Mouse (Mus musculus) R1 (cell line): ENCODE data around the gene Mfsd4a.

Experiments
- DNase-seq: peaks from one replicate; pipeline ENCODE4 v3.0.0-alpha.2; 2018; ENCODE audit warnings: low read depth, low spot score

Gene Mfsd4a

DNA sequence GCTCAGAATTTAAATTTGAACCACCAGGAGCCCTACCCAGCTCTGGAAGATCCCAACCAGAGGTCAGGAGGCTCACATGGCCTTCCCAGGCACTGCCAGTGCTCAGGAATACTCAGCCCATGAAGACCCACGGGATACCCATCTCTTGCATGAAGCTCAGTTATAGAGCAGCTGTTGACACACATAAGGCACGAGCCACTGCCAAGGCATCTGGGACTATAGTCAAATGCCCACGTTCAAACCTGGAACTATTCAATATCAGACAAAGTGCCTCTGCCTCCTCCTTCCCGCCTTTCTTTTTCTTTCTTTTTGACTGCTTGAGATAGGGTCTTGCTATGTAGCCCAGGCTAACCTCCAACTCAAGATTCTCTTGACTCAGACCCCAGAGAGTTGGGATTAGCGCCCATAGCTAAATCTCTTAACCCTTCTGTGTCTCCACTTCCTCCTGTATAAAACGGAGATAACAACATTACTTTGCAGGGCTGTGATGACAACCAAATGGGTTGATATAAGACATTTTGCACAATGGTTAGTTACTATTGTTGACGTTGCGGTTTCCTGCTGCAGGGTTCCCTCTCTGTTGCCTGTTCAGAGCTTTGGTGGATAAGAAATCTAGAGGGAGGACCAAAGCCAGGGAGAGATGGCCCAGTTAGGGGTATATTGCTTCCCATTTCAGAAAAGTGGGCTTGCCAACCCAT lies 2.2 kb downstream of the Mfsd4a start:
- DNase-seq = no peak

GRCm38 (mm10) chr1:132065001-132065400 lies 2.9 kb downstream of the Mfsd4a start:
- no peak for DNase-seq

DNA sequence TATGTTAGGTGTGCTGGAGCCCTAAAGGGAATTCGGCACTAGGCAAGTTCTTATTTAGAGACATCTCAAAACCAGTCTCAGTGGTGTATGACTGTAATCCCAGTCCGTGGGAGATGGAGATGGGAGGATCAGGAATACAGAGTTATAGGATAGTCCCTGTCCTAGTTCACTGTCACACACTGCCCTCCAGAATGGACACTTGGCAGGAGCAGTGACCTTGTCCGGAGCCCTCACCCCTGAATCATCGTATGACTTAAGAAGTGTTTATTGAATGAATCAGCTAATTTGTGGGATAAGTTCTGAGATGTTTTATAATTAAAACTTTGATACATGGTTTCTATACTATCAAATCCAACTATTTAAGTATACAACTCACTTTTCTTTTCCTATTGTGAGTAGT lies 4.8 kb downstream of the Mfsd4a start:
- no peak for DNase-seq

- DNase-seq = no peak
Observed at GRCm38 (mm10) chr1:132061750-132062541, 5.9 kb downstream of the Mfsd4a start.

DNA sequence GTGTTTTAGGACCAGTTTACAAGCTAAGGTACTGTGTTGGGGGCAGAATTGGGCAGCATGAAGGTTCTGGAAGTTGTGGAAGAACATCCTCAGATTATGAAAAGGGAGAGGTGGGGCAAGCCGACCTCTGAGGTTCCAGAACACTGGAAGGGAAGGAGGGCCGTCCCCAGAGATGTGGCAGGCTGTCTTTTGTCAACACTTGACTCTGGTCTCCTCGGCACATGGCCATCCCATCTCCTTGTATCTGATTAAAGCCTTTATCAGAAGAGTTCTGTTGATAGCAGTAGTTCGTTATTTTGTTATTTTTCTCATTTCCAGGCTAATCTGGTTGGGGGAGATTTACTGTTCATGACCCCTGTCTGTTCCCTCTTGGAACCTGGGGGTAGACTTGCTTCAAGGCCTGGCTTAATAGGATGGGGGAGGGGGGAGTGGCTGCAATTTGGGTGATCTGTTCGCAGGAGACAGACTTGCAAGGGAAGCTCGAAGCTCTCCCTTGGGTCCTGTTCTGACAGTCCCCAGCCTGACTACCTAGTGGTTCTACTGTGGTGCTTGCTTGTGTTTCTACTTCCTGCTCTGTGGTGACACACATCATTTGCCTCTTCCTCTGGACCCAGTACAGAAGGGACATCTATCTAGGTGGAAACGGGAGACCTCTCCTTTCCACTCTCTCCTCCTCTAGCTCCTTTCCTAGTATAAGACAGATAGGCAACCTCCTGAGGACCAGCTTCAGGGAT lies 7.7 kb downstream of the Mfsd4a start:
- no peak for DNase-seq

DNA sequence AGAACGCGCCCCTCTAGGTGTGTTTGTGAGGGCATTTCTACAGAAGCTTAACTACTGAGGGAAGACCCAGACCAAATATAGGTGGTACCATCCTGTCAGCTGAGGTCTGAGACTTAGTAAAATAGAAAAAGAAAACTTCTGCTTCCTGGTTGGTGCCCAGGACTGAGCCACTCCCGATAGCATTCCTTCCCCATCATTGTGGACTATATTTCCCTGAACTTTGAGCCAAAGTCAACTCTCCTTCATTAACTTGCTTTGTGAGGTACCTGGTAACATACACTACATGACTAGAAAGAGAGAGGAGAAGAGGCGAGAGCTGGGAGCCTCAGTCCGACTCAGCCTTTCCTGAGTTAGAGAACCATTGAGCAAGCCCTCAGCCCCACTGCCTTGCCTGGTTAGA lies 9.3 kb downstream of the Mfsd4a start:
- no peak for DNase-seq

GRCm38 (mm10) chr1:132055054-132055664 lies 12.7 kb downstream of the Mfsd4a start:
- DNase-seq = no peak

GRCm38 (mm10) chr1:132054387-132054786 lies 13.5 kb downstream of the Mfsd4a start:
- no peak for DNase-seq

DNA sequence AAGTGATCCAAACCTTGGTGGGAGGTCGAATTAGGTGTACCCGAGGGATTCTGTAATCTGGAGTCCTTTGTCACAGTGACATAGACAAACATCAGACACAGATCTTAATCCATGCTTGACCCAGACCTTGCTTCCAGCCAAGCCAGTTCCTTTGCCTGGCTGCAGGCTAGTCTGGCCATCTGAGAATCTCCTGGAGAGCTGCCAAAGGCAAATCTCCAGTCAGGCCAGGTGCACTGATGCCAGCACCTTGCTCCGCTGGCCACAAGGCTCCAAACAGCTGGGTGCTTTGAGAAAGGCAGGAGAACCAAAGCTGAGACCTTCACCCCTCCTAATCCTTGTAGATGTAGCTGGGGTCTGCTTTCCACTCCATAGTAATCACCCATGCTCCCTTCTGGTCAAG lies 16.1 kb downstream of the Mfsd4a start:
- no peak for DNase-seq

- DNase-seq = peak; percentile 48
Observed at GRCm38 (mm10) chr1:132046143-132046735, 21.6 kb downstream of the Mfsd4a start.

GRCm38 (mm10) chr1:132043759-132044158 lies 24.1 kb downstream of the Mfsd4a start:
- no peak for DNase-seq

DNA sequence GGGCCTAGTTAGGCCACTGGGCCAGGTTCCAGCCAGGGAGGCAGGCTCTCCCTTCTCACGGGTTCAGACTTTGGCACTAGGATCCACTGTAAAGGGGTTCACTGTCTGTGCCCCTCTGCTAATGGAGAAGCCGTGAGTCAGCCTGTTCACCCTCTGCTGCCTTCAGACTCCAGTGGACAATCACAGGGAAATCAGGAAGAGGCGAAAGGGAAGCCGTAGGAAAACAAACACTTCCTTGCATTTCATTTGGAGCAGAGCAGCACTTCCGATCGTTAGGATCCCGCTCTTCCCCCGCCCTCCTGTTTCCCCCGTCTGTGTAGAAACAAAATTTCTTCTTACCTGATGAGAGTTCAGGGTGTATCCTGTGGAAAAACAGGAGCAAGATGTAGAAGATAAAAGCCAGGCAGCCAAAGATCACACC lies 27.7 kb downstream of the Mfsd4a start:
- DNase-seq = peak; percentile 16

- no peak for DNase-seq
Observed at GRCm38 (mm10) chr1:132038753-132039152, 29.1 kb downstream of the Mfsd4a start.

DNA sequence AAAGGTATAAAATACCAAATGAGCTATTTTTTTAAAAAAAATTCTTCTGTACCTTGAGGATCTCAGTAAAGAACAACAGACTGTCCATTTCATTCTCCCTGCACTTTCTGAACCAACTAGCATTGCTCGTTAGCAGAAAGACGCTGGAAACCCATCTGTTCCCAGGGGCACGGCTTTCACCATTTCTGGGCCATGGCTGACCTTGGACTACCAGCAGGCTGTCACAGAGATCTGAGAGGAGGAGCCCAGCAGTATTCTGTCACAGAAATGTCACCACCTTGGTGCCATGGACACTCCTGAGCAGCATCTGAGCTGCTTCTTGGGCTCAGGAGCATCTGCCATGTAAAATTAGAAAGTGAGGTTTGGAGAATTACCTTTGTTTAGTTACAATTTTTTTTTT lies 30.1 kb downstream of the Mfsd4a start:
- no peak for DNase-seq

GRCm38 (mm10) chr1:132032172-132032571 lies 35.7 kb downstream of the Mfsd4a start:
- DNase-seq = no peak

GRCm38 (mm10) chr1:132030574-132030973 lies 37.3 kb downstream of the Mfsd4a start:
- DNase-seq = no peak

DNA sequence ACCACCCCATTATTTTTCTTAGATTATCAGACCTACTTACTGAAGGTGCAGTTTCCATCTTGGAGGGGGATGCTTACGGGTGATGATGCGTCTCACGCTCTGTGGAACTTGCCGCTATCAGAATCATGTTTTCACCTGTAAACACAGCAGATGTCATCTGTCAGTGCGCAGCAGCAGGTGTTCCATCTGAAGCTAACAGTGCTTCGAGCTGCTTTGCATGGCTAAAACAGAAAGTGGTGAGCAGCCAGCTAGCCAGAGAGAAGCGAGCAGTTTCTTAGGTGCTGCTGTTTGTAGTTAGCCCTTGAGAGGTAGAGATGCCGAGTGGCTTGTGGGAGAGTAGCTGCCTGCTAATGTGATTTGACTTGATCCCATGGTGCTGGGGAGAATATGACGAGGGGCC lies 39.4 kb downstream of the Mfsd4a start:
- DNase-seq = no peak

DNA sequence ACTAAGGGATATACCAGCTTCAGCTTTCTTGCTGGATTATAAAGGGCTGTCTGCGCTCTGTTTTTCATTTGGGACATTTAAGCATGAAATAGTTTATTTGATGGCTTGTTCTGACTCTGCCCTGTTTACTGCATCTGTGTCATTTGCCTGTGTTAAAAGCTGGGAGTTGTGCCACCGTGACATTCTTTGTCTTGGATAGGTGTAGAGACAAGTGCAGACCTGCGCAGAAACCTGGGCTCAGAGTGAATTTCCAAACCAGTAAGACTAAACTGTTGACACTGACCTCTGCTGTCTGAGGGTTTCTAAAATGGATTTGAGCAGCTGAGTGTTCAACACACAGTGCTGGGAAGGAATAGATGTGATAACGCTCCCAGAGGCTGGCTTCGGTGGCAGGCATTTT lies 39.9 kb downstream of the Mfsd4a start:
- no peak for DNase-seq

GRCm38 (mm10) chr1:132026925-132027646 lies 40.8 kb downstream of the Mfsd4a start:
- no peak for DNase-seq

GRCm38 (mm10) chr1:132022107-132022506 lies 45.8 kb downstream of the Mfsd4a start:
- DNase-seq = no peak

DNA sequence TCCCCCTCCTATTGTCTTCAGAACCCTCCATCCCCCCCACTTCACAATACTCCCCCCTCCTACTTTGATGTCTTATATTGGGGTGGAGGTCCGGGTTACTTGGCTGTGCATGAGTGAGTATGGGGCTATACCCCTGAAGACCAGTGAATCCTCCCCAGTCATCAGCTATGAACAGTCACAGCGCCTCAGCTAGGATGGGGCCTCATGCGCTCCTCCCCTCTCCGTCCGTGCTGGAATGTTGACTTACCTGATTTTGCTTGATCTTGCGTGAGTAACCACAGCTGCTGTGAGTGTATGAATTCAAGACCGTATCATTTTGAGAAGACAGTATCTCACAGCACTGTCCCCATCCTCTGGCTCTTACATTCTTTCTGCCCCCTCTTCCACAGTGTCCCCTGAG lies 48.0 kb downstream of the Mfsd4a start:
- no peak for DNase-seq
